Mouse (Mus musculus): Measurements from ENCODE around the gene Arhgef2. TPM values are rescaled to one million over a fixed set of nuclear protein-coding genes. Genes with fewer than 3 reads are reported as not detected.
A peak's percentile ranks its signal among the peaks of the same experiment; 100 is the strongest.

Gene Arhgef2
- polyA plus RNA-seq, 1 experiment: 164 TPM

GRCm38 (mm10) chr3:88686734-88687611 is 81.2 kb downstream of the Arhgef2 start:
- Histone ChIP-seq H3K4me1 (replicated peaks; ENCODE audit: control insufficient read depth, insufficient read depth, low read length) (peaks cover 5% of the 10 kb centered on the region), H3K27ac (ENCODE audit: control insufficient read depth, insufficient read depth, low read length) (no peak overlapping the region), H3K4me3 (ENCODE audit: control insufficient read depth, insufficient read depth, low read length) (peak overlapping the region; percentile 74), H3K27me3 (ENCODE audit: control insufficient read depth, insufficient read depth, low read length) (no peaks in the 10 kb centered on the region), H3K36me3 (ENCODE audit: control insufficient read depth, insufficient read depth, low read length) (peaks cover 37% of the 10 kb centered on the region)
- no peak for DNase-seq
- TF ChIP-seq POLR2A (IDR thresholded peaks at IDR 0.05; ENCODE audit: control insufficient read depth, extremely low read depth, insufficient read depth, low read length, poor library complexity) (no peak), CTCF (IDR thresholded peaks at IDR 0.05; ENCODE audit: borderline replicate concordance, control insufficient read depth, extremely low read depth, insufficient read depth, low read length, poor library complexity) (no peak)
- WGBS: 46% methylated on average over 13 of the region's 13 CpGs

GRCm38 (mm10) chr3:88689079-88689478 is 83.3 kb downstream of the Arhgef2 start:
- Histone ChIP-seq H3K27me3 (ENCODE audit: control insufficient read depth, insufficient read depth, low read length) (no peaks in the 10 kb centered on the region), H3K4me1 (replicated peaks; ENCODE audit: control insufficient read depth, insufficient read depth, low read length) (peaks cover 5% of the 10 kb centered on the region), H3K36me3 (ENCODE audit: control insufficient read depth, insufficient read depth, low read length) (peaks cover 55% of the 10 kb centered on the region), H3K4me3 (ENCODE audit: control insufficient read depth, insufficient read depth, low read length) (no peak overlapping the region), H3K27ac (ENCODE audit: control insufficient read depth, insufficient read depth, low read length) (no peak overlapping the region)
- 90% methylated on average over 5 of the region's 5 CpGs for WGBS
- TF ChIP-seq CTCF (IDR thresholded peaks at IDR 0.05; ENCODE audit: borderline replicate concordance, control insufficient read depth, extremely low read depth, insufficient read depth, low read length, poor library complexity) (no peak), POLR2A (IDR thresholded peaks at IDR 0.05; ENCODE audit: control insufficient read depth, extremely low read depth, insufficient read depth, low read length, poor library complexity) (no peak)
- DNase-seq: no peak

GRCm38 (mm10) chr3:88695545-88695944 is 89.8 kb downstream of the Arhgef2 start:
- no peaks in the 10 kb centered on the region for H3K27me3 ChIP-seq (ENCODE audit: control insufficient read depth, insufficient read depth, low read length)
- TF ChIP-seq CTCF (IDR thresholded peaks at IDR 0.05; ENCODE audit: borderline replicate concordance, control insufficient read depth, extremely low read depth, insufficient read depth, low read length, poor library complexity) (no peak), POLR2A (IDR thresholded peaks at IDR 0.05; ENCODE audit: control insufficient read depth, extremely low read depth, insufficient read depth, low read length, poor library complexity) (no peak)
- H3K4me1 ChIP-seq (replicated peaks; ENCODE audit: control insufficient read depth, insufficient read depth, low read length): no peaks in the 10 kb centered on the region
- H3K36me3 ChIP-seq (ENCODE audit: control insufficient read depth, insufficient read depth, low read length): peaks cover 96% of the 10 kb centered on the region
- H3K27ac ChIP-seq (ENCODE audit: control insufficient read depth, insufficient read depth, low read length): no peak overlapping the region
- H3K4me3 ChIP-seq (ENCODE audit: control insufficient read depth, insufficient read depth, low read length): no peak overlapping the region
- DNase-seq: no peak

Other genes starting within 250 kb of the Arhgef2 start
- 1.2 and 2.0 TPM in 2 replicates for gene Paqr6, start 241.4 kb upstream of the Arhgef2 start, polyA plus RNA-seq (2012; rRNA removed)
- 1.2 and 2.6 TPM in 2 replicates for gene Bglap3, start 233.2 kb upstream of the Arhgef2 start, polyA plus RNA-seq (2012; rRNA removed)
- 2.2 and 3.8 TPM in 2 replicates for gene Bglap2, start 227.3 kb upstream of the Arhgef2 start, polyA plus RNA-seq (2012; rRNA removed)
- gene Bglap, start 221.5 kb upstream of the Arhgef2 start, polyA plus RNA-seq (2012; rRNA removed): 1.5 and 2.7 TPM in 2 replicates
- gene Pmf1, start 195.6 kb upstream of the Arhgef2 start, polyA plus RNA-seq (2012; rRNA removed): 138 and 151 TPM in 2 replicates
- 30.8 and 32.5 TPM in 2 replicates for gene Slc25a44, start 180.8 kb upstream of the Arhgef2 start, polyA plus RNA-seq (2012; rRNA removed)
- gene Sema4a, start 144.8 kb upstream of the Arhgef2 start, polyA plus RNA-seq (2012; rRNA removed): 99.3 and 109 TPM in 2 replicates
- 59.3 and 61.1 TPM in 2 replicates for gene Lmna, start 96.0 kb upstream of the Arhgef2 start, polyA plus RNA-seq (2012; rRNA removed)
- 22.0 and 24.2 TPM in 2 replicates for gene Mex3a, start 73.6 kb upstream of the Arhgef2 start, polyA plus RNA-seq (2012; rRNA removed)
- gene Rab25, start 57.7 kb upstream of the Arhgef2 start, polyA plus RNA-seq (2012; rRNA removed): 6.3 and 9.3 TPM in 2 replicates
- gene Lamtor2, start 52.9 kb upstream of the Arhgef2 start, polyA plus RNA-seq (2012; rRNA removed): 128 and 141 TPM in 2 replicates
- gene Ubqln4, start 52.2 kb upstream of the Arhgef2 start, polyA plus RNA-seq (2012; rRNA removed): 80.5 and 82.1 TPM in 2 replicates
- gene Ssr2, start 30.1 kb upstream of the Arhgef2 start, polyA plus RNA-seq (2012; rRNA removed): 196 and 206 TPM in 2 replicates
- gene Rxfp4, start 47.2 kb downstream of the Arhgef2 start, polyA plus RNA-seq (2012; rRNA removed): not detected in 2 replicates
- 116 and 124 TPM in 2 replicates for gene Khdc4, start 79.8 kb downstream of the Arhgef2 start, polyA plus RNA-seq (2012; rRNA removed)
- gene Rit1, start 110.9 kb downstream of the Arhgef2 start, polyA plus RNA-seq (2012; rRNA removed): 35.4 and 44.5 TPM in 2 replicates
- 3.2 and 3.5 TPM in 2 replicates for gene Syt11, start 169.2 kb downstream of the Arhgef2 start, polyA plus RNA-seq (2012; rRNA removed)
- gene Gon4l, start 229.3 kb downstream of the Arhgef2 start, polyA plus RNA-seq (2012; rRNA removed): 25.1 and 26.5 TPM in 2 replicates